Mouse (Mus musculus): ENCODE data around the gene Pcolce2. TPM values are rescaled to one million over a fixed set of nuclear protein-coding genes. Genes with fewer than 3 reads are reported as not detected.
A peak's percentile ranks its signal among the peaks of the same experiment; 100 is the strongest.

The Pcolce2 gene
- total and polyA plus RNA-seq, 2 experiments from 2014 or later = 2.6 to 3.4 TPM

DNA sequence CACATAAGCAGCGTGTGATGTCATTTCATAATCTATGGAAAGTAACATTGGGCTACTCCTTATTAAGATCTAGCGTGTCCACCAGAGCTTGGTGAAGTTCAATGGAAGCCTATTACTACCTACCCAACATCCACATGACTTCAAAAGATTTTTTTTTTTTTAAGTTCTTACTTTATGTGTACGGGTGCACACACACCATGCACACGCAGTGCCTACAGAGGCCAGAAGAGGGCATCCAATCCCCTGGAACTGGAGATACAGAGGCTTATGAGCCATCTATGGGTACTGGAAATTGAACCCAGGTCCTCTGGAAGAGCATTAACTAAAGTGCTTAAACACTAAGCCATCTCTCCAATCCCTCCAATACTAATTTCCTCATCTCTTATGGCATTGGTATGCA, 38.0 kb upstream of the Pcolce2 start:
- Histone ChIP-seq H3K27me3 (ENCODE audit: control insufficient read depth, insufficient read depth, low read length) (no peaks in the 10 kb centered on the region), H3K4me1 (ENCODE audit: control insufficient read depth, insufficient read depth) (no peaks in the 10 kb centered on the region), H3K4me3 (ENCODE audit: low read depth, low read length) (no peak overlapping the region), H3K36me3 (replicated peaks; ENCODE audit: control insufficient read depth, insufficient read depth, low read length) (no peaks in the 10 kb centered on the region), H3K27ac (ENCODE audit: low read depth) (no peak overlapping the region), H3K9ac (replicated peaks; ENCODE audit: low read depth, low read length) (no peak overlapping the region), H3K9me3 (replicated peaks; ENCODE audit: control insufficient read depth, low read length) (no peaks in the 10 kb centered on the region), H3K4me2 (ENCODE audit: low read depth, low read length) (no peak overlapping the region)
- DNase-seq (ENCODE audit: low spot score) (no peak), ATAC-seq (ENCODE audit: insufficient read depth, low read depth) (no peak)
- 85% methylated on average over 4 of the region's 4 CpGs for WGBS
- TF ChIP-seq EP300 (IDR thresholded peaks at IDR 0.05; ENCODE audit: low read depth) = no peak
- no peak for TF ChIP-seq CTCF (IDR thresholded peaks at IDR 0.05; ENCODE audit: low read depth)

DNA sequence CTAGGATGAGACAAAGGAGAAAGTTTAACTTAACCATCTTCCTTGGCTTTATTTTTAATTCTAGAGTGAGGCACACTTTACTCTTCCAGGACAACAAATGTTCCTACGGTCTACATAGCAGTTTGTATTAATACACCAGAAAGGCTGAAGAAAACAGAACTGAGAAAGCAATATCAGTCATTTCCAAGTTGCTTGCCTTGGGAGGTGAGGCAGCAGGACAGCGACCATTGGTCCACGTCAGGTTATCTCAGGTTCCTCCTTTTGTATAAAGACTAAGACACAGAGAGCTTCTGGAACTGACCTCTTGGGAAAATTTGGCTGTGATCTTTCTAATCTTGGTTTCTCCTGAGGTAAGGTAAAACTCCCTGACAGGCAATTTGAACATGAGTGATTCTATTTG, 34.6 kb upstream of the Pcolce2 start:
- Histone ChIP-seq H3K4me1 (ENCODE audit: control insufficient read depth, insufficient read depth) (no peaks in the 10 kb centered on the region), H3K4me3 (ENCODE audit: low read depth, low read length) (no peak overlapping the region), H3K9me3 (replicated peaks; ENCODE audit: control insufficient read depth, low read length) (no peaks in the 10 kb centered on the region), H3K36me3 (replicated peaks; ENCODE audit: control insufficient read depth, insufficient read depth, low read length) (no peaks in the 10 kb centered on the region), H3K4me2 (ENCODE audit: low read depth, low read length) (no peak overlapping the region), H3K27ac (ENCODE audit: low read depth) (no peak overlapping the region), H3K27me3 (ENCODE audit: control insufficient read depth, insufficient read depth, low read length) (no peaks in the 10 kb centered on the region), H3K9ac (replicated peaks; ENCODE audit: low read depth, low read length) (no peak overlapping the region)
- 71% methylated on average over 3 of the region's 3 CpGs for WGBS
- ATAC-seq (ENCODE audit: insufficient read depth, low read depth) (no peak), DNase-seq (ENCODE audit: low spot score) (no peak)
- TF ChIP-seq CTCF (IDR thresholded peaks at IDR 0.05; ENCODE audit: low read depth) (no peak), EP300 (IDR thresholded peaks at IDR 0.05; ENCODE audit: low read depth) (no peak)

DNA sequence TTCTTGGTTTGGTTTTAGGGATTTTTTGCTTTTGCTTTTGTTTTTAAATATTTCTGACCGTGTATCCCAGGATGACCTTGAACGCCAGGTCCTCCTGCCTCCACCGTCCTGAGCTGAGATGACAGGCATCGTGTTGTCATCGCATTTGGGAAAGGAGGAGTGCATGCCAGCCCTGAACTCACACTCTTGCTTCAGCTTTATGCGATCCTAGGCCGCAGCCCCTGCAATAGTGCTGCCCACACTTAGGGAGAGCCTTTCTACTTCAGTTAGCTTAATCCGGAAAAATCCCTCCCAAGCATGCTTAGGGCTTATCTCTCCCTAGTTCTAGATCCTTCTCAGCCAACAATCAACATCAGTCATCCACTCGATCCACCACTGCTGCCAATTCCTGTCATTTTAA, 34.1 kb upstream of the Pcolce2 start:
- no peak overlapping the region for H3K4me2 ChIP-seq (ENCODE audit: low read depth, low read length)
- no peak overlapping the region for H3K9ac ChIP-seq (replicated peaks; ENCODE audit: low read depth, low read length)
- DNase-seq (ENCODE audit: low spot score) (no peak), ATAC-seq (ENCODE audit: insufficient read depth, low read depth) (no peak)
- no peak for TF ChIP-seq CTCF (IDR thresholded peaks at IDR 0.05; ENCODE audit: low read depth)
- TF ChIP-seq EP300 (IDR thresholded peaks at IDR 0.05; ENCODE audit: low read depth) = no peak
- no peaks in the 10 kb centered on the region for H3K27me3 ChIP-seq (ENCODE audit: control insufficient read depth, insufficient read depth, low read length)
- no peaks in the 10 kb centered on the region for H3K4me1 ChIP-seq (ENCODE audit: control insufficient read depth, insufficient read depth)
- 57% methylated on average over 9 of the region's 9 CpGs for WGBS
- no peaks in the 10 kb centered on the region for H3K36me3 ChIP-seq (replicated peaks; ENCODE audit: control insufficient read depth, insufficient read depth, low read length)
- H3K9me3 ChIP-seq (replicated peaks; ENCODE audit: control insufficient read depth, low read length) = no peaks in the 10 kb centered on the region
- H3K4me3 ChIP-seq (ENCODE audit: low read depth, low read length) = no peak overlapping the region
- H3K27ac ChIP-seq (ENCODE audit: low read depth) = no peak overlapping the region

DNA sequence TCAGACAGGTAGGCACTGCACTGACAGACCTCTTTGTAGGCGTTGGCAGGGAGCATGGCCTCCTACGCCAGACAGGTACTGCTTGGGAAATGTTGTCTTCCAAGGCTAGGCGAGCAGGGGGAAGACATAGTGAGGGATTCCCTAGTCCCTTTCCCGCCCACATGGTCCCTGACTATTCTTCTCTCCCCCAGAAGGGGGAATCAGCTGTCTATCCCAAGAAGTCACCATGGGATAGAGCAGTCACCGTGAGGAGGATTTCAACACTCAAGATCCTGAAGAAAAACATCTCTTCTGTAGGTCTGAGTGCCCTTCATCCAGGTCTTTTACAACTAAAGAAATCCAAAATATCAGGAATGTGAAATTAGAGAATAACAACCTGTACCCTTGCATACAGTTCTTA, 30.2 kb upstream of the Pcolce2 start:
- 0 out of 2 replicates have a peak, but pooled peaks have one; percentile 36 for ATAC-seq (ENCODE audit: insufficient read depth, low read depth)

DNA sequence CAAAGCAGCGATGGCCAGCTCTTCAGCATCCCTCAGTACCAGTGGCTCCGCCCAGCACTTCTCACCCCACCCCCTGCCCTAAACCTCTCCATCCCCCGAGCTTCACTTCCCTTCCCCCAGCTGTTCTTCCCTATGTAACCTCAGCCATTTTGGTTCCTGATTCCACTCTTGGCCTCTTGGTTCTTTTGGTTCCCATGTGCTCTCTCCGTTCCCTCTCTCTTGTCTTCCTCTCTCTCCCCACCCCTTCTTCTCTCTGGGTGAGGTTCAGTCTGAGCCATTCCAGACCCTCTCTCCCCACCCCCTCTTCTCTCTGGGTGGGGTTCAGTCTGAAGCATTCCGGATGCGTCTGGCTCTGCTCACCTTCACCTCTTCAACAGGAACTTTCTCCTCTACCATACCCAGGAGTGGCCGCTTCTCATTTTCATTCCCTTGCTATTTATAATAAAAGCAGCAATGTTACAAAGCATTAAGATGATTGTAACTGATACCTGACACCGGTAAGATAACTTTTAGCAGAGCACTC, 25.1 kb upstream of the Pcolce2 start:
- Histone ChIP-seq H3K36me3 (replicated peaks; ENCODE audit: control insufficient read depth, insufficient read depth, low read length) (no peaks in the 10 kb centered on the region), H3K4me1 (ENCODE audit: control insufficient read depth, insufficient read depth) (no peaks in the 10 kb centered on the region), H3K27me3 (ENCODE audit: control insufficient read depth, insufficient read depth, low read length) (no peaks in the 10 kb centered on the region), H3K27ac (ENCODE audit: low read depth) (no peak overlapping the region), H3K4me3 (ENCODE audit: low read depth, low read length) (no peak overlapping the region), H3K9ac (replicated peaks; ENCODE audit: low read depth, low read length) (no peak overlapping the region), H3K9me3 (replicated peaks; ENCODE audit: control insufficient read depth, low read length) (no peaks in the 10 kb centered on the region), H3K4me2 (ENCODE audit: low read depth, low read length) (no peak overlapping the region)
- TF ChIP-seq CTCF (IDR thresholded peaks at IDR 0.05; ENCODE audit: low read depth) (no peak), EP300 (IDR thresholded peaks at IDR 0.05; ENCODE audit: low read depth) (no peak)
- no peak for ATAC-seq (ENCODE audit: insufficient read depth, low read depth)
- 65% methylated on average over 8 of the region's 8 CpGs for WGBS
- DNase-seq (ENCODE audit: low spot score) = no peak

More for the DNA sequence above, 30.2 kb upstream of the Pcolce2 start:
- WGBS = 49% methylated on average over 5 of the region's 5 CpGs
- TF ChIP-seq EP300 (IDR thresholded peaks at IDR 0.05; ENCODE audit: low read depth) = no peak
- peak; percentile 60 for TF ChIP-seq CTCF (IDR thresholded peaks at IDR 0.05; ENCODE audit: low read depth)
- H3K4me1 ChIP-seq (ENCODE audit: control insufficient read depth, insufficient read depth) = no peaks in the 10 kb centered on the region
- no peak overlapping the region for H3K4me2 ChIP-seq (ENCODE audit: low read depth, low read length)
- no peaks in the 10 kb centered on the region for H3K9me3 ChIP-seq (replicated peaks; ENCODE audit: control insufficient read depth, low read length)
- no peak overlapping the region for H3K4me3 ChIP-seq (ENCODE audit: low read depth, low read length)
- H3K9ac ChIP-seq (replicated peaks; ENCODE audit: low read depth, low read length) = no peak overlapping the region
- DNase-seq (ENCODE audit: low spot score) = no peak
- H3K36me3 ChIP-seq (replicated peaks; ENCODE audit: control insufficient read depth, insufficient read depth, low read length) = no peaks in the 10 kb centered on the region
- H3K27me3 ChIP-seq (ENCODE audit: control insufficient read depth, insufficient read depth, low read length) = no peaks in the 10 kb centered on the region
- H3K27ac ChIP-seq (ENCODE audit: low read depth) = no peak overlapping the region

DNA sequence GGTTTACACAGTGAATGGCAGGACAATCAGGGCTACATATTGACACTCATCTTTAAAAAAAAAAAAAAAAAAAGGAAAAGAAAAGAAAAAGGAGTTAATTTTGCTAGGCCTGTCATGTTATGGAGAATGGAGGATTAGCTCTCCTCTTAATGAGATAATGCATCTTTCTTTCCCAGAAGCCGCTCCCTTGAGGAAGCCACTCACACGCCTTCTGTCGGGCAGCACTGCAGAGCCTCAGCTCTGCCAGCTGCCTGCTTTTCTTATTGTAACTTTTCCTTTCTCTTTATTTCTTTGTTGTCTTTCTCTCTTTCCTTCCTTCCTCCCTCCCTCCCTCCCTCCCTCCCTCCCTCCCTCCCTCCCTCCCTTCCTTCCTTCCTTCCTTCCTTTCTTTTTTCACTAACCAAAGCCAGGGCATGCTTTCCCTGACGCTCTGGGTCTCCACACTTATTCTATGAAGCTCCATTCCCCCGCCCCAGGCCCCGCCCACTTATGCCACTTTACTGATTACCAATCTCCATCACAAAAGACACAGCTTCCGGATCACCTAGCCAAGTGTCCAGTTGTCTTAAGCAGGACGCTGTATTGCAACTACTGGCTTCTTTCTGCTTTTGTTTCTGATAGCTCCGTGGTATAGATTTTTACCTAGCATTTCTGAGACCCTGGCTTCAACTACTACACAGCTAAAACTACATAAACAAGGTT, 23.8 kb upstream of the Pcolce2 start:
- no peak for DNase-seq (ENCODE audit: low spot score)
- Histone ChIP-seq H3K27me3 (ENCODE audit: control insufficient read depth, insufficient read depth, low read length) (no peaks in the 10 kb centered on the region), H3K9me3 (replicated peaks; ENCODE audit: control insufficient read depth, low read length) (no peaks in the 10 kb centered on the region), H3K9ac (replicated peaks; ENCODE audit: low read depth, low read length) (no peak overlapping the region), H3K4me3 (ENCODE audit: low read depth, low read length) (no peak overlapping the region), H3K27ac (ENCODE audit: low read depth) (no peak overlapping the region), H3K4me1 (ENCODE audit: control insufficient read depth, insufficient read depth) (no peaks in the 10 kb centered on the region), H3K4me2 (ENCODE audit: low read depth, low read length) (no peak overlapping the region), H3K36me3 (replicated peaks; ENCODE audit: control insufficient read depth, insufficient read depth, low read length) (no peaks in the 10 kb centered on the region)
- WGBS = 32% methylated on average over 9 of the region's 9 CpGs
- ATAC-seq (ENCODE audit: insufficient read depth, low read depth) = no peak
- no peak for TF ChIP-seq CTCF (IDR thresholded peaks at IDR 0.05; ENCODE audit: low read depth)
- no peak for TF ChIP-seq EP300 (IDR thresholded peaks at IDR 0.05; ENCODE audit: low read depth)

All from heart, postnatal 0 days (tissue).